Mouse (Mus musculus) neural tube, embryonic 14.5 days (tissue): ENCODE measurements around the gene Psmd1. TPM values are rescaled to one million over a fixed set of nuclear protein-coding genes. Genes with fewer than 3 reads are reported as not detected.
A peak's percentile ranks its signal among the peaks of the same experiment; 100 is the strongest.
"Not testable (repeated sequence)": the region's sequence is repeated elsewhere in the genome, so short reads cannot be mapped to it uniquely, and the experiment has no call there.

Source experiments
- ATAC-seq: fragments of 200-750 bp; cut with Nextera tagmentation; 2 replicates; pipeline ENCODE4 v1.8.0; 2017; ENCODE audit warnings: low read depth, mild to moderate bottlenecking, moderate TSS enrichment, moderate library complexity
- H3K27ac ChIP-seq: fragments of 300-500 bp; sonication (generic); 2 replicates; pipeline ENCODE4 v1.5.1; 2014; ENCODE audit warnings: low read depth, mild to moderate bottlenecking, control low read depth, low read length, moderate library complexity, mixed read lengths
- H3K27me3 ChIP-seq: fragments of 300-500 bp; sonication (generic); 2 replicates; pipeline ENCODE4 v1.6.1; 2014; ENCODE audit warnings: low read length; ENCODE audit not compliant: control insufficient read depth, insufficient read depth
- H3K36me3 ChIP-seq: fragments of 300-500 bp; sonication (generic); 2 replicates; pipeline ENCODE4 v1.6.1; 2014; ENCODE audit warnings: low read length, mixed read lengths; ENCODE audit not compliant: control insufficient read depth, insufficient read depth
- H3K4me1 ChIP-seq: fragments of 300-500 bp; sonication (generic); 2 replicates; pipeline ENCODE4 v1.6.1; 2014; ENCODE audit warnings: low read length; ENCODE audit not compliant: control insufficient read depth, insufficient read depth
- H3K4me2 ChIP-seq: fragments of 300-500 bp; sonication (generic); 2 replicates; pipeline ENCODE4 v1.6.1; 2014; ENCODE audit warnings: mild to moderate bottlenecking, low read depth, low read length, control low read depth
- H3K4me3 ChIP-seq: fragments of 300-500 bp; sonication (generic); 2 replicates; pipeline ENCODE4 v1.5.1; 2014; ENCODE audit warnings: low read depth, low read length, control low read depth, mixed read lengths
- H3K9ac ChIP-seq: fragments of 300-500 bp; sonication (generic); replicated peaks from 2 replicates; pipeline ENCODE4 v1.6.1; 2014; ENCODE audit warnings: low read depth, mild to moderate bottlenecking, control low read depth, low read length, mixed read lengths
- H3K9me3 ChIP-seq: fragments of 300-500 bp; sonication (generic); 2 replicates; pipeline ENCODE4 v1.6.1; 2016; ENCODE audit warnings: low read length; ENCODE audit not compliant: control insufficient read depth
- WGBS: fragments of 180-500 bp; shearing (Covaris S2); extraction: QIAGEN DNeasy Blood & Tissue Kit; methylation state at CpG from one replicate; pipeline ENCODE4 v1.1.7; 2014; 5-methylcytosine and 5-hydroxymethylcytosine counted together
- polyA plus RNA-seq: library from polyadenylated mRNA; unstranded; fragments of >200 nt; fragmentation: Nextera tagmentation; extraction: Ambion mirVana; gene quantifications from 2 replicates; pipeline ENCODE4 v1.2.1, GENCODE M21; 2014

Psmd1 gene
- 184 and 218 TPM in 2 replicates for polyA plus RNA-seq

GRCm38 (mm10) chr1:86064271-86064991 lies at the start of gene Psmd1:
TSS of gene Psmd1 (plus strand) at chr1:86064387.
- Histone ChIP-seq H3K9me3 (no peaks in the 10 kb centered on the region), H3K4me2 (peak within 1 kb of the TSS; percentile 88)
- under 1% methylated on average over 43 of the region's 47 CpGs for WGBS

GRCm38 (mm10) chr1:86015758-86016157 lies 48.4 kb upstream of the Psmd1 start:
- H3K27me3 ChIP-seq, H3K27ac ChIP-seq, H3K4me2 ChIP-seq, ATAC-seq, H3K4me3 ChIP-seq, H3K36me3 ChIP-seq, H3K9me3 ChIP-seq, H3K9ac ChIP-seq, H3K4me1 ChIP-seq: not testable (repeated sequence)
- 97% methylated on average over 9 of the region's 9 CpGs for WGBS

More at GRCm38 (mm10) chr1:86064271-86064991, at the start of gene Psmd1:
- peaks cover 6% of the 10 kb centered on the region for H3K4me1 ChIP-seq
- peak within 1 kb of the TSS; percentile 77 for H3K27ac ChIP-seq
- H3K27me3 ChIP-seq = no peaks in the 10 kb centered on the region
- peak within 1 kb of the TSS; percentile 91 for H3K4me3 ChIP-seq
- H3K36me3 ChIP-seq = no peaks in the 10 kb centered on the region
- peak within 1 kb of the TSS; percentile 97 for H3K9ac ChIP-seq
- ATAC-seq = peak; percentile 94

- WGBS = 91% methylated on average over 8 of the region's 8 CpGs
- H3K4me3 ChIP-seq = no peak within 1 kb of the TSS
- H3K4me1 ChIP-seq = 0 out of 2 replicates have a peak, but pooled peaks cover 5% of the 10 kb centered on the region
- H3K27me3 ChIP-seq = no peaks in the 10 kb centered on the region
- H3K36me3 ChIP-seq = no peaks in the 10 kb centered on the region
- H3K27ac ChIP-seq = no peak within 1 kb of the TSS
- no peak for ATAC-seq
- H3K9ac ChIP-seq = no peak within 1 kb of the TSS
- no peak within 1 kb of the TSS for H3K4me2 ChIP-seq
- H3K9me3 ChIP-seq = no peaks in the 10 kb centered on the region
These were observed 47.7 kb upstream of the Psmd1 start, which contains the start of gene Spata3 for GRCm38 (mm10) chr1:86016516-86016915. TSS of gene Spata3 (plus strand) at chr1:86016816.

GRCm38 (mm10) chr1:86018235-86019055 lies 45.7 kb upstream of the Psmd1 start:
- Histone ChIP-seq H3K4me1 (0 out of 2 replicates have a peak, but pooled peaks cover 5% of the 10 kb centered on the region), H3K9ac (peak overlapping the region; percentile 65), H3K4me2 (peak overlapping the region; percentile 93), H3K9me3 (no peaks in the 10 kb centered on the region), H3K4me3 (peak overlapping the region; percentile 47), H3K27me3 (no peaks in the 10 kb centered on the region), H3K27ac (no peak overlapping the region), H3K36me3 (no peaks in the 10 kb centered on the region)
- ATAC-seq = peak; percentile 84
- 3% methylated on average over 60 of the region's 60 CpGs for WGBS

- Histone ChIP-seq H3K27me3 (no peaks in the 10 kb centered on the region), H3K4me2 (no peak overlapping the region), H3K36me3 (no peaks in the 10 kb centered on the region), H3K4me3 (no peak overlapping the region), H3K27ac (no peak overlapping the region), H3K9ac (no peak overlapping the region), H3K9me3 (no peaks in the 10 kb centered on the region), H3K4me1 (0 out of 2 replicates have a peak, but pooled peaks cover 5% of the 10 kb centered on the region)
- 75% methylated on average over 11 of the region's 11 CpGs for WGBS
- no peak for ATAC-seq
These were observed 42.7 kb upstream of the Psmd1 start for GRCm38 (mm10) chr1:86021365-86021989.

- H3K9me3 ChIP-seq = no peaks in the 10 kb centered on the region
- no peaks in the 10 kb centered on the region for H3K4me1 ChIP-seq
- no peak overlapping the region for H3K4me3 ChIP-seq
- H3K27ac ChIP-seq = peak overlapping the region; percentile 77
- ATAC-seq = peak; percentile 87
- H3K4me2 ChIP-seq = no peak overlapping the region
- no peaks in the 10 kb centered on the region for H3K27me3 ChIP-seq
- no peaks in the 10 kb centered on the region for H3K36me3 ChIP-seq
- 6% methylated on average over 11 of the region's 11 CpGs for WGBS
- no peak overlapping the region for H3K9ac ChIP-seq
These were observed 31.8 kb upstream of the Psmd1 start for GRCm38 (mm10) chr1:86032273-86032987.

- 78% methylated on average over 3 of the region's 3 CpGs for WGBS
- no peaks in the 10 kb centered on the region for H3K36me3 ChIP-seq
- H3K4me1 ChIP-seq = no peaks in the 10 kb centered on the region
- no peak overlapping the region for H3K9ac ChIP-seq
- H3K27ac ChIP-seq = no peak overlapping the region
- no peak overlapping the region for H3K4me3 ChIP-seq
- H3K4me2 ChIP-seq = no peak overlapping the region
- no peak for ATAC-seq
- H3K27me3 ChIP-seq = no peaks in the 10 kb centered on the region
- no peaks in the 10 kb centered on the region for H3K9me3 ChIP-seq
These were observed 25.8 kb upstream of the Psmd1 start for GRCm38 (mm10) chr1:86038191-86038951.

- peaks cover 11% of the 10 kb centered on the region for H3K27me3 ChIP-seq
- no peaks in the 10 kb centered on the region for H3K9me3 ChIP-seq
- H3K27ac ChIP-seq = no peak overlapping the region
- no peak for ATAC-seq
- no peak overlapping the region for H3K4me2 ChIP-seq
- no peak overlapping the region for H3K9ac ChIP-seq
- no peaks in the 10 kb centered on the region for H3K4me1 ChIP-seq
- H3K4me3 ChIP-seq = no peak overlapping the region
- 66% methylated on average over 4 of the region's 4 CpGs for WGBS
- H3K36me3 ChIP-seq = no peaks in the 10 kb centered on the region
These were observed 24.1 kb upstream of the Psmd1 start for GRCm38 (mm10) chr1:86040131-86040530.
